Mouse (Mus musculus) thymus, adult 2 months (tissue): ENCODE data around the gene Slc35b2. TPM values are rescaled to one million over a fixed set of nuclear protein-coding genes. Genes with fewer than 3 reads are reported as not detected.

Experiments
- DNase-seq: peaks from one replicate; pipeline ENCODE4 v3.0.0; 2021
- H3K27ac ChIP-seq: fragments of 200-500 bp; 2 replicates; pipeline ENCODE4 v1.5.1; 2012; ENCODE audit warnings: low read length, control low read depth; ENCODE audit not compliant: control insufficient read depth, insufficient read depth
- H3K27me3 ChIP-seq: fragments of 200-500 bp; 2 replicates; pipeline ENCODE4 v1.6.1; 2012; ENCODE audit warnings: mild to moderate bottlenecking, low read length, moderate library complexity, mixed read lengths; ENCODE audit not compliant: control insufficient read depth, insufficient read depth
- H3K36me3 ChIP-seq: fragments of 200-500 bp; 2 replicates; pipeline ENCODE4 v1.6.1; 2012; ENCODE audit warnings: mild to moderate bottlenecking, low read length, moderate library complexity; ENCODE audit not compliant: control insufficient read depth, insufficient read depth
- H3K4me1 ChIP-seq: fragments of 200-500 bp; replicated peaks from 2 replicates; pipeline ENCODE4 v1.6.1; 2012; ENCODE audit warnings: low read length; ENCODE audit not compliant: control insufficient read depth, insufficient read depth
- H3K4me3 ChIP-seq: fragments of 200-500 bp; 2 replicates; pipeline ENCODE4 v1.5.1; 2012; ENCODE audit warnings: mild to moderate bottlenecking, low read length, control low read depth, moderate library complexity; ENCODE audit not compliant: control insufficient read depth, insufficient read depth
- CTCF ChIP-seq: fragments of 200-500 bp; IDR thresholded peaks from 2 replicates; pipeline ENCODE4 v1.5.1; 2012; ENCODE audit warnings: mild to moderate bottlenecking, control low read depth, low read length, moderate library complexity, borderline replicate concordance; ENCODE audit not compliant: control insufficient read depth, poor library complexity, insufficient read depth; ENCODE audit errors: extremely low read depth
- POLR2A ChIP-seq: fragments of 200-500 bp; IDR thresholded peaks from 2 replicates; pipeline ENCODE4 v1.6.1; 2012; ENCODE audit warnings: mild to moderate bottlenecking, low read length, control low read depth, moderate library complexity; ENCODE audit not compliant: control insufficient read depth, poor library complexity, insufficient read depth; ENCODE audit errors: extremely low read depth
- WGBS: fragments of 180-500 bp; shearing (Covaris S2); methylation state at CpG from one replicate; pipeline ENCODE4 v1.1.7; 2018; 5-methylcytosine and 5-hydroxymethylcytosine counted together
- polyA plus RNA-seq: library from polyadenylated mRNA; depleted of rRNA; stranded (reverse); fragments of >200 nt; gene quantifications from 2 replicates; pipeline ENCODE4 v1.2.3, GENCODE M21; 2012

Gene Slc35b2
- polyA plus RNA-seq, 1 experiment = 137 TPM

DNA sequence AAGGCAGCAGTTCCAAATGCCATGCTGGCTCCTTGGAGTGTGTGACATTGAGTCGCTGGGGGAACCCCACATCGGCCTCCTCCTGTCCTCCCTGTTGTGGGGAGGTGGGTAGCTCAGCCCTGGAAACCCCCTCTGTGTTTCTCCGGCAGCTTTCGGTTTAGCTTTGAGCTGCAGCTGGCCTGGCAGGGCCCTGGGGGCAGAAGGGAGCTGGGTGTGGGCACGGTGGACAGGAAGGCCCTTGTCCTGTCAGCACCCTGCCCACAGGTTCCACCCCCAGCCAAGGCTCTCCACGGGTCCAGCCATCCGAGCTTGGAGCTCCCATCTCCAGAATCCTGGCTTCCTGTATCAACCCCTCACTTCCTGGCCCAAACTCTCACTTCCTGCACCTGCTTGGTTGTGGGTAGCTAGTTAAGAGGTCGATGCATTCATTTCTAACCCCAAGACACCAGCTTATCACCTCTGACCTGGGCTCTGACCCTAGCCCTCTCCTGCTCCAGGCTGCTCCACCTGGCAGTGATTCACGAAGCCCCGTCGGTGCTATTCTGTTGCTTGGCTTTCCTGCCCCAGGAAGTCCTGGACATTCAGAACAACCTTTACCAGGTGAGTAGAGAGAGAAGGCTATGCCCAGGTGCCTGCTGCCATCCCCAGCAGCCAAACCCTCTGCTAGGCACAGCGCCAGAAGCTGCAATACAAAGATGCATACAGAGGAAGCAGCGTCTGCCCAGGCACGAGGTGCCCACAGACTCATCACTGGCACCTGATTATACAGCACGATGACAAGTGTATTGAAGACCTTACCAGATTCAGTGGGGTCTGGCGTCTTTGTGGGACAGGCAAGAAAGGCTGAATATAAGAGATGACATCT is 5.4 kb upstream of the Slc35b2 start:
- H3K36me3 ChIP-seq = 0 out of 2 replicates have a peak, but pooled peaks cover 12% of the 10 kb centered on the region
- 5% methylated on average over 16 of the region's 16 CpGs for WGBS
- H3K4me1 ChIP-seq = peaks cover 32% of the 10 kb centered on the region
- no peaks in the 10 kb centered on the region for H3K27me3 ChIP-seq
- peak overlapping the region; percentile 97 for H3K4me3 ChIP-seq
- peak overlapping the region; percentile 91 for H3K27ac ChIP-seq
- peak; percentile 39; the same call in 1 of the 2 replicates for TF ChIP-seq POLR2A
- TF ChIP-seq CTCF = no peak
- DNase-seq = peak; percentile 56

DNA sequence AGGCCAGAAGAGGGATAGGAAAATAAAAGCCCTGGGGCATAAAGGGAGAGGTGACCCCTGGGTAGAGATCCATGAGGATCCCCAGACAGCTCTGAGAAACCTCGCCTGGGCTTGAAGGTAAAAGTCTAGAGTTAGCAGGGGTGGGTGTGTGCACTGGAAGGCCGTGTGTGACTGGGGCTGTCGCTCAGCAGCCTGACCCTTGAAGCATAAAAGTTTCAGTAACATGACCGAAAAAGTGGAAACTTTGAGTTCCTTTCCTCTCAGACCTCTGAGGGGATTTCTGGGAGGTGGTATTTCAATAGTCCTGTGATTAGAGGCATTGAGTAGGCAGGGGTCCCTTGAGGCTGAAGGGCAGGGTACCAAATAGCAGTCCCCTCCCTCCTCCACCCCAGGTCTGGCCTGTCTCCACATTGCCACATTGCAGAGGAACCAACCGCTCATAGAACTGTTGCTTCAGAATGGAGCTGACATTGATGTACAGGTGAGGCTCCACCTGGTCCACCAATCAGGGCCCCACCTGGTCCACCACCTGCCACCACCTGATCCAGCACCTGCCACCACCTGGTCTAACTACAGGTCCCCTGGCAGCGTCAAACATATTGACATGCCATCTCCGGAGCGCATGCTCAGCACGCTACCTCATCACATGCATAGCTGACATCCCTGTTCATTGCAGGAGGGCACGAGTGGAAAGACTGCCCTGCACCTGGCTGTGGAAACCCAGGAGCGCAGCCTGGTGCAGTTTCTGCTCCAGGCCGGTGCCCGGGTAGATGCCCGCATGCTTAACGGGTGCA is 3.7 kb upstream of the Slc35b2 start:
- no peak for DNase-seq
- Histone ChIP-seq H3K4me3 (no peak overlapping the region), H3K36me3 (0 out of 2 replicates have a peak, but pooled peaks cover 12% of the 10 kb centered on the region), H3K27ac (no peak overlapping the region), H3K27me3 (no peaks in the 10 kb centered on the region), H3K4me1 (peaks cover 39% of the 10 kb centered on the region)
- 95% methylated on average over 15 of the region's 15 CpGs for WGBS
- no peak for TF ChIP-seq CTCF
- TF ChIP-seq POLR2A = no peak

DNA sequence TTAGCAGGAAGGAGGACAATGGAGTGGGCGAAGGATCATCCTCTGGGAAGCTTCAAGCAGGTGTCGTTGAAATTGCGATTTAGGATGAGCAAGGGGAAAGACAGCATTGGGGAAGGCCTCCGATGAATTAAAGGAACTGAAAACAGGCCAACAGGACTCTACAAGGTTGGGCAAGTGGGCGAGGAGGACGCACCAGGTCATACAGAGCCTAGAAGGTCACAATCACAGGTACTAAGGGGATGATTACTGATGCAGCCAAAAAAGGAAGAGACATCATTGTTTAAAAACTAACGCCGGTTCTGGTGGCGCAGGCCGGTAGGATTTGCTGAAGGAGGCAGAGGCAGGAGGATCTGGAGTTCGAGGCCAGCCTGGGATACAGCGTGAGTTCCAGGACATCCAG is 458 bp upstream of the Slc35b2 start:
- WGBS = 72% methylated on average over 12 of the region's 12 CpGs
- Histone ChIP-seq H3K4me1 (peaks cover 26% of the 10 kb centered on the region), H3K36me3 (peaks cover 29% of the 10 kb centered on the region), H3K4me3 (no peak overlapping the region), H3K27me3 (no peaks in the 10 kb centered on the region), H3K27ac (0 out of 2 replicates have a peak overlapping the region, but pooled peaks have one; percentile 16)
- DNase-seq = no peak
- TF ChIP-seq POLR2A (no peak), CTCF (no peak)

DNA sequence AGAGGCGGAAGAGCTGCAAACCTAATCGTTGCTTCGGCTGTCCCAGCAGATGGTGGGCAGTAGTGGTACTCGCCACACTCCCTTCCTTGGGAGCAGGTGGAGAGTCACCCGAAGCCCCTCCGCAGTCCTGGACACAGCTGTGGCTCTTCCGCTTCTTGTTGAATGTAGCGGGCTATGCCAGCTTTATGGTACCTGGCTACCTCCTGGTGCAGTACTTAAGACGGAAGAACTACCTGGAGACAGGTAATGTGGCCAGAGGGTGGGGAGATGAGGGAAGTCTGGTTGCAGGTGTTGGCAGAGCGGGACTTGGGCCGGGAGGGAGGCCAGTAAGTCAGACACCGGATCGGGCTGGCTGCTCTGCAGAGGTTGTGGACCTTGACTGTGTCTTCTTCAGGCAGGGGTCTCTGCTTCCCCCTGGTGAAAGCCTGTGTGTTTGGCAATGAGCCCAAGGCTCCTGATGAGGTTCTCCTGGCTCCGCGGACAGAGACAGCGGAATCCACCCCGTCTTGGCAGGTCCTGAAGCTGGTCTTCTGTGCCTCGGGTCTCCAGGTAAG is 934 bp downstream of the Slc35b2 start:
- peaks cover 39% of the 10 kb centered on the region for H3K36me3 ChIP-seq
- 17% methylated on average over 18 of the region's 18 CpGs for WGBS
- no peaks in the 10 kb centered on the region for H3K27me3 ChIP-seq
- no peak overlapping the region; the same call in 1 of the 2 replicates for H3K27ac ChIP-seq
- DNase-seq = no peak
- H3K4me1 ChIP-seq = peaks cover 14% of the 10 kb centered on the region
- no peak for TF ChIP-seq CTCF
- TF ChIP-seq POLR2A = no peak
- H3K4me3 ChIP-seq = peak overlapping the region; percentile 88

DNA sequence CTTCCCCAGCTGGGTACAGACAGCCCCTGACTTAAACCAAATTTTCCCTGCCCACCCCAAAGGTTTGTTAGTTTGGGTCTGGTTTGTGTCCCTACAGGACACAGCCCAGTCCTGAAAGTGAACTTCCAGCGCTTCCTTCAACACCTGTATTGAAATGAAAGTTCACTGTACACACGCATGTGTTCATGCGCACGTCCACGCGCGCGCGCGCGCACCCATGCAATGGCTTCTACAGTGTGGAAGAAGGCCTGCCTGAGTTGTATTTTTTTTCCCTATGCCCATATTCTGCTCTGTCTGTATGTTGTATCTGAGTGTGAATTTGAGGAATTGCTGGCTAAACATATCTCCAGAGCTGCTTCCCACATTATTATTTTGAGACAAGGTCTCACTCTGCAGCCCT is 1.4 kb downstream of the Slc35b2 start:
- no peak for DNase-seq
- no peak for TF ChIP-seq CTCF
- TF ChIP-seq POLR2A = no peak
- Histone ChIP-seq H3K4me3 (no peak overlapping the region), H3K27me3 (no peaks in the 10 kb centered on the region), H3K4me1 (peaks cover 14% of the 10 kb centered on the region), H3K36me3 (peaks cover 41% of the 10 kb centered on the region), H3K27ac (no peak overlapping the region)
- 96% methylated on average over 11 of the region's 11 CpGs for WGBS

DNA sequence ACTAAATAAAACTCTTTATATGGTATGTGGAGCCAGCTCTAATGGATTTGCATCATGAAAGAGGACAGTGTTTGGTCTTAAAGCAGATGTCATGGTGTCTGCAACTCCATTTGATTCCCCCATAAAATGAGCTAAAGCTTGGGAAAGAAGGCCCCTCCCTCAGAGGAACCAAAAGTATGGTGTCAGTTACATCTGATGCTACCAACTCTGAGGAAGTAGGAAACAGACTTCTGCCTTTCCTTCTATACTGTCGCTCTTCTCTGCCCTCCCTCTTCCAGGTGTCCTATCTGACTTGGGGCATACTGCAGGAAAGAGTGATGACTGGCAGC is 2.3 kb downstream of the Slc35b2 start:
- Histone ChIP-seq H3K36me3 (peaks cover 44% of the 10 kb centered on the region), H3K4me1 (peaks cover 14% of the 10 kb centered on the region)

More for the DNA sequence above, 2.3 kb downstream of the Slc35b2 start:
- no peak for TF ChIP-seq CTCF
- TF ChIP-seq POLR2A = no peak
- no peaks in the 10 kb centered on the region for H3K27me3 ChIP-seq
- no peak overlapping the region for H3K4me3 ChIP-seq
- WGBS = 75% methylated on average over 1 of the region's 1 CpGs
- DNase-seq = no peak
- no peak overlapping the region for H3K27ac ChIP-seq
